Mouse (Mus musculus): ENCODE measurements around the gene Osbpl11.
"Not testable (repeated sequence)": the region's sequence is repeated elsewhere in the genome, so short reads cannot be mapped to it uniquely, and the experiment has no call there.

Osbpl11 gene

DNA sequence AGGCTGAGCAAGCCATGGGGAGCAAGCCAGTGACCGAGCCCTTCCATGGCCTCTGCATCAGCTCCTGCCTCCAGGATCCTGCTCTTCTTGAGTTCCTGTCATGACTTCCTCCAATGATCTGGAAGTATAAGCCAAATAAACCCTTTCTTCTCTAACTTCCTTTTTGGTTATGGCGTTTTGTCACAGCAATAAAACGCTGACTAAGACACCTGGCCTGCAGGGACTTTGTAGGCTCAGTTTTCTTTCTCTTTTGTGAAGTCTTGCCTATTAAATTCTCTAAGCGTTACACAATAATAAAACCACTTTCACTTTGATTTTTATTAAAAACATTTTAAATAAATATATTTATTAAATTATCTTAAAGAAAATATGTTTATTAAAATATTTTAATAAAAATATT, 7.1 kb upstream of the Osbpl11 start:
- DNase-seq (ENCODE audit: low spot score), result no peak

DNA sequence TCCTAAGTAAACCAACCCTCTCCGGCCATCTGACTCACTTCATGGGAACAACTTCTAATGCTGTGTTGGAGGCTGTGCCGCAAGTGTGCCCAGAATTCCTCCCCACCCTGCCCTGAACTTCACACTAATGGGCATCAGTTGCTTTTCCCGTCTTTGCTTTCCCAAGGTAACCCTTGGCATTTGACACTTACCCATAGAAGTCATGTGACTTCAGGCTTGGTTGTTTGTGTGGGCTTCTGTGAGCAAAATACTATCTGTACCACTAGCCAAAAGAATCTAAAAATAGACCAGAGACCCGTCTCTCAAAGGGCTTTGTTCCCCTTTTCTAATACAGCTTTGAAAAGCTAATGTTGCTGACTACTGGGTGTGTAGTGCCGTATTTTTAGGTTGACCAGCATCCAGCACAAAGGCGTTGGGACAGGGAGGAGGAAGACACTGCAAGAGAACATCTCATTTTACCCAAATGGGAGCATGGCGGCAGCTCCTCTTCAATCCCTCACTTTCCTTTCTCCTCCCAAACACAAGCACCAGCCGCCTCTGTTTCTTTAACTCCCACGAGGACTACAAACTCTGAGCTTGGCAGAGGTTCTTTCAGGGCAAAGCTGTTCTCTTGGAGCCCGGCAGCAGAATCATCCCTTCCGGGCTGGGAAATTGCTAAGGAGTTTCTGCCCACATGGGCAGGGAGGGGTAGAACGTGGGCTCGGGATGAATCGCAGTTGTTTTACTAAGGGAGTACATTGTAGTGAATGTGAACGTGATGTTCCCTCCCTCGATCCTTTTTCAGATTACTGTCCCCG, 6.4 kb upstream of the Osbpl11 start:
- peak; percentile 69 for DNase-seq (ENCODE audit: low spot score)

DNA sequence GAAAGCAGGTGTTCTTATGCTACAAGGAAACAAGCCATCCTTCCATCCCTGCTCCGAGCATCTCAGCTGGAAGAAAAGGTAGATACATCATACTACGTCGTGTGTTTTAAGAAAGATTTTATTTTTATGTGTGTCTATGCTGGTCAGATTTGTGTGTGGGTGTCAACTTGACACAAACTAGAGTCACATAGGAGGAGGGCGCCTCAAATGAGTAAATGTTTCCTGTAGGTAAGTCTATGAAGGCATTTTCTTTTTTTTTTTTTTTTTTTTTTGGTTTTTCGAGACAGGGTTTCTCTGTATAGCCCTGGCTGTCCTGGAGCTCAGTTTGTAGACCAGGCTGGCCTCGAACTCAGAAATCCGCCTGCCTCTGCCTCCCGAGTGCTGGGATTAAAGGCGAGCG, 5.6 kb upstream of the Osbpl11 start:
- DNase-seq (ENCODE audit: low spot score), result not testable (repeated sequence)

DNA sequence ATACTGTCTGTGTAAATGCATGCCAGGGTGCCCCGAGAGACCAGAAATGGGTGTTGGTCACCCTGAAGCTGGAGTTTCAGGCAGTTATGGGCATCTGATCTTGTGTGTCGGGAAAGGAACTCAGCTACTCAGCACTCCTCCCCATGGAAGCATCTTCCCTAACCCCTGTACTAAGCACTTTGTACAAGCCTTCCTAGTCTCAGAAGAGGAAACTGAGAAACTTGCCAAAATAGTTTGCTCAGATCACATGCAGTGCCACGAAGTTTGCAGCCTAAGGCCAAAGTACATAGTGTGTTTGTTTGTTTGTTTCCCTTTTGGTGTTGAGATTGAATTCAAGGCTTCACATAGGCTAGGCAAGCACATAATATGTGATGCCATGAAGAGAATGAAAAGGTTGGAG, 5.0 kb upstream of the Osbpl11 start:
- DNase-seq (ENCODE audit: low spot score), result no peak

DNA sequence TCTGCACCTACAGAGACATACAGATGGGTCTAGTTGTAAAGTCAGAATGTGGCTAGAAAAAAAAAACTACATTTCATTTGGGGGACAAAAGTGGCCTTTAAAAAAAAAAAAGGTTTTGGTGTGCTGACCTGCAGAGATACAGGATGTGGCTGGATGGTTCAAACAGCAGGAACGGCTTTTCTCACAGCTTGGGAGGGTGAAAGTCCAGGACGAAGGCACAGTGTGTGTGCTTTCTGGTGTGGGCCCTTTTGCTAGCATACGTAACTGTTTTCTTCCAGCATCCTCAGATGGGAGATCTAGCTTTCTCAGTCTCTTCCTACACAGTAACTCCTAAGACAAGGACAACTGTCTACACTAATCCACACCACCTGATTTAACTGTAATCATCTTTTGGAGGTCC, 4.1 kb upstream of the Osbpl11 start:
- DNase-seq (ENCODE audit: low spot score), result no peak

- DNase-seq (ENCODE audit: low spot score), result peak; percentile 77
Measured at GRCm38 (mm10) chr16:33185261-33186046, 583 bp downstream of the Osbpl11 start.

GRCm38 (mm10) chr16:33186134-33186533, 1.3 kb downstream of the Osbpl11 start:
- DNase-seq (ENCODE audit: low spot score), result no peak

- no peak for DNase-seq (ENCODE audit: low spot score)
Measured at GRCm38 (mm10) chr16:33188076-33188475, 3.2 kb downstream of the Osbpl11 start.

- no peak for DNase-seq (ENCODE audit: low spot score)
Measured at GRCm38 (mm10) chr16:33191671-33192091, 6.8 kb downstream of the Osbpl11 start.

- no peak for DNase-seq (ENCODE audit: low spot score)
Measured at GRCm38 (mm10) chr16:33192280-33192679, 7.4 kb downstream of the Osbpl11 start.

DNA sequence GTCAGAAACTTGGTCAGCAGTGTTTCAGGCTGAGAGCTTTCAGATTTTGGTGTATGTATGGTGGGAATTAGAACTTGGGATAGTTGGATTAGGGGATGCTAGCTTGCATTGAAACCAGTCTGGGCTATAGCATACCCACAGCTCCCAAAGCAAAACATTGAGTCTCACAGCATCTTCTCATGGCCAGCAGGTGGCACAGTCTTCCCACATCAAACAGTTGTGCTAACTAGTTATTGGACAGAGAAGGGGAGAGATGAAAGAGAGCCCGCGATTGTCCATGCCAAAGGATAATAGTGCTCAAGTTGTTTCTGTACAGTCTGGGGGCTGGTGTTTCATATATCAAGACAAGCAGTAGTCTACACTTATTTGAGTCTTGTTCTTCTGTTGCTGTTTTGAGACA, 8.8 kb downstream of the Osbpl11 start:
- DNase-seq (ENCODE audit: low spot score), result no peak

GRCm38 (mm10) chr16:33195686-33196313, 10.9 kb downstream of the Osbpl11 start:
- no peak for DNase-seq (ENCODE audit: low spot score)

GRCm38 (mm10) chr16:33196578-33196977, 11.7 kb downstream of the Osbpl11 start:
- no peak for DNase-seq (ENCODE audit: low spot score)

DNA sequence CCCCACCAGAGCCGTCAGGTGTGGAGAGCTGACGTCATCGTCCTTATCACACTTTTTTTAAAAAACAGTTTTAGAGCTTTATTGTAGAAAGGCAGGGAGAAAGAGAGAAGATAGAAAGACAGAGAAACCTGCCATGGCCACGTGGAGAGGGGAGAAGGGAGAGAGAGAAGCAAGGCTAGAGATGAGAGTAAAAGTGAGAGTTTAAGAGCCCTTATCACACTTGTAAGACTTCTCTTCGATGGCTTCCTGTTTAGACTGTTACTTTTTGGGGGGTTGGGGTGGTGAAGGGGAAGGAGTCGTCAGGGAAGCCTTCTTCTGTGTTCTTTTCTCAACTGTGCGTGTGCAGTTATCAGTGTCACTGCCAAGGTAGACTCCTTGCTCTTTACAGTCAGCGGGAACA, 15.7 kb downstream of the Osbpl11 start:
- no peak for DNase-seq (ENCODE audit: low spot score)

DNA sequence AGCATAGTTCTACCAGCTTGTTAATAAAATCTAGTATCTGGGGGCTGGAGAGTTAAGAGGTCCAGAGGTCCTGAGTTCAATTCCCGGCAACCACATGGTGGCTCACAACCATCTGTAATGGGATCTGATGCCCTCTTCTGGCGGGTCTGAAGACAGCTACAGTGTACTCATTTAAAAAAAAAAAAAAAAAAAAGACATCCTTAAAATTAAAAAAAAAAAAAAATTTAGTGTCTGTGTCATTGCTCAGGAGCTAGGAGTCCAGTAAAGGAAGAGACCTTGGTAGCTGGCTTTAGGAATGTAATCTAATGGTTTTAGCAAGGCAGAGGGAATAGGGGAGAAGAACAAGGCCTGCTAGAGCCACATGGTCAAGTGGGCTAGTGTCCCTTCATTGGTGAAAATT, 25.9 kb downstream of the Osbpl11 start:
- no peak for DNase-seq (ENCODE audit: low spot score)

GRCm38 (mm10) chr16:33216313-33217003, 31.6 kb downstream of the Osbpl11 start:
- no peak for DNase-seq (ENCODE audit: low spot score)

DNA sequence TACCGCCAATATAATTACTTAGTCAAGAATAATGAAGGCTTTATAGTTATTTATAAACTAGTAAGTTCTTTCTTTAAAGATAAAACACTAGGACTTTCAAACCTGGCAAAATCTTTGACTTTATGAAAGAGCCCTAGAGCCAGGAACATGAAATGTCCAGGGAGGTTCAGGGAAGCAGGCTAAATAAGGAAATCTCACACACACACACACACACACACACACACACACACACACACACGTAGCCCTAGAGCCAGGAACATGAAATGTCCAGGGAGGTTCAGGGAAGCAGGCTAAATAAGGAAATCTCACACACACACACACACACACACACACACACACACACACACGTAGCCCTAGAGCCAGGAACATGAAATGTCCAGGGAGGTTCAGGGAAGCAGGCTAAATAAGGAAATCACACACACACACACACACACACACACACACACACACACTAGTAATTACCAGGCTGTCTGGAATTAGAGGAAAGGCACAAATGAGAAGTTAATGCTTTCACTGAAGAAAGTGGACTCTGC, 32.7 kb downstream of the Osbpl11 start:
- DNase-seq (ENCODE audit: low spot score), result not testable (repeated sequence)

GRCm38 (mm10) chr16:33222482-33222881, 37.6 kb downstream of the Osbpl11 start:
- no peak for DNase-seq (ENCODE audit: low spot score)

- no peak for DNase-seq (ENCODE audit: low spot score)
Measured at GRCm38 (mm10) chr16:33224381-33224780, 39.5 kb downstream of the Osbpl11 start.

DNA sequence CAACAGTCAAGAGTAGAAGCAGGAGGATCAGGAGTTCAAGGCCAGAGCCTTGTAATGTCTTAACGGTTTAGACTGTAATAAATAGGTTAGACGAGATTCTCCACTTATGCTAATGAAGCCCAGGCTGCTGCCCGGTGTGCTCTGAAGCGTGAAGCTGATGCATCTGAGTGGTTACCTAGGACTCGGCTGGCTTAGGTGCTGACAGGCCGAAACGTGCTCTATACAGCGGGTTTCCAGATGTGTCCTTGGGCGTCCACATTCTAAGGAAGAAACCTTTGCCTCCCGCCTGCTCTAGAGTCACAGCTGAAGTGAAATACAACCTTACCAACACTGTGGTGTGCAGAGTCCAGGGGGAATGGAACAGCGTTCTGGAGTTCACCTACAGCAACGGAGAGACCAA, 49.3 kb downstream of the Osbpl11 start:
- no peak for DNase-seq (ENCODE audit: low spot score)

- DNase-seq (ENCODE audit: low spot score), result no peak
Measured at GRCm38 (mm10) chr16:33236151-33236550, 51.3 kb downstream of the Osbpl11 start.

GRCm38 (mm10) chr16:33239305-33239704, 54.4 kb downstream of the Osbpl11 start:
- no peak for DNase-seq (ENCODE audit: low spot score)

Data from testis, postnatal 10 days (tissue).